Mouse (Mus musculus) heart, postnatal 36 days (tissue): ENCODE data around the gene Gm20388. TPM values are rescaled to one million over a fixed set of nuclear protein-coding genes. Genes with fewer than 3 reads are reported as not detected.

Source experiments
- DNase-seq, 2 experiments: peaks; one replicate each; pipeline ENCODE4 v3.0.0; 2021 to 2022
- intact Hi-C: fragments of 180-260 bp; cut with DNase I; formaldehyde crosslinking; loops from one replicate; pipeline ENCODE4 v1.15.1; 2025
- total RNA-seq, 2 experiments: library from RNA; stranded (reverse); gene quantifications; 2 replicates each; pipeline ENCODE4 v1.2.3; 2021

Gene Gm20388
- total RNA-seq, 2 experiments from 2014 or later, result 3.5 to 4.9 TPM

- intact Hi-C loops, result no loop called here
- no peak for DNase-seq
These were observed 1006.3 kb downstream of the Gm20388 start for GRCm38 (mm10) chr8:120916831-120917435.

- no peak for DNase-seq
- intact Hi-C loops, result no loop called here
These were observed 1009.9 kb downstream of the Gm20388 start for GRCm38 (mm10) chr8:120920527-120920926.

GRCm38 (mm10) chr8:120926201-120926600 is 1015.6 kb downstream of the Gm20388 start:
- DNase-seq, result no peak
- intact Hi-C loops, result no loop called here

GRCm38 (mm10) chr8:120928082-120928481 is 1017.4 kb downstream of the Gm20388 start:
- intact Hi-C loops, result no loop called here
- no peak for DNase-seq

GRCm38 (mm10) chr8:120934596-120934995 is 1024.0 kb downstream of the Gm20388 start:
- no peak for DNase-seq
- intact Hi-C loops, result no loop called here

GRCm38 (mm10) chr8:120936685-120937084 is 1026.0 kb downstream of the Gm20388 start:
- DNase-seq, result no peak
- intact Hi-C loops, result no loop called here

- DNase-seq, result no peak
- intact Hi-C loops, result no loop called here
These were observed 1026.8 kb downstream of the Gm20388 start for GRCm38 (mm10) chr8:120937474-120937873.

GRCm38 (mm10) chr8:120940287-120940686 is 1029.6 kb downstream of the Gm20388 start:
- intact Hi-C loops, result no loop called here

GRCm38 (mm10) chr8:120947240-120947639 is 1036.6 kb downstream of the Gm20388 start:
- no peak for DNase-seq
- intact Hi-C loops, result no loop called here

More at GRCm38 (mm10) chr8:120940287-120940686, 1029.6 kb downstream of the Gm20388 start:
- DNase-seq, result no peak

- no peak for DNase-seq
- intact Hi-C loops, result no loop called here
These were observed 1037.5 kb downstream of the Gm20388 start for GRCm38 (mm10) chr8:120948050-120948595.

GRCm38 (mm10) chr8:120948620-120949491 is 1038.2 kb downstream of the Gm20388 start:
- intact Hi-C loops, result no loop called here
- DNase-seq, result no peak

- DNase-seq, result no peak
- intact Hi-C loops, result no loop called here
These were observed 1040.1 kb downstream of the Gm20388 start for GRCm38 (mm10) chr8:120950674-120951218.

- DNase-seq, result no peak
- intact Hi-C loops, result no loop called here
These were observed 1048.8 kb downstream of the Gm20388 start for GRCm38 (mm10) chr8:120959470-120959891.

GRCm38 (mm10) chr8:120962606-120963380 is 1052.2 kb downstream of the Gm20388 start:
- DNase-seq, result no peak
- intact Hi-C loops, result no loop called here

- intact Hi-C loops, result loop anchor here (5.0 kb wide), 1 partner anchor 144 kb away; no protein-coding TSS in a partner anchor
- DNase-seq, result no peak
These were observed 1055.9 kb downstream of the Gm20388 start for GRCm38 (mm10) chr8:120966557-120966956.

- intact Hi-C loops, result loop anchor here (5.0 kb wide), 1 partner anchor 146 kb away; no protein-coding TSS in a partner anchor
- no peak for DNase-seq
These were observed 1057.7 kb downstream of the Gm20388 start for GRCm38 (mm10) chr8:120968308-120968707.

GRCm38 (mm10) chr8:120970346-120970745 is 1059.7 kb downstream of the Gm20388 start:
- DNase-seq, result peak; percentile 45 to 62
- intact Hi-C loops, result loop anchor here (2.0 to 5.0 kb wide), 2 partner anchors 57 to 122 kb away; no protein-coding TSS in a partner anchor

GRCm38 (mm10) chr8:120971691-120972469 is 1061.2 kb downstream of the Gm20388 start:
- intact Hi-C loops, result loop anchor here (2.0 to 5.0 kb wide), 3 partner anchors 55 to 121 kb away; no protein-coding TSS in a partner anchor
- DNase-seq, result peak; percentile 64

- intact Hi-C loops, result loop anchor here (2.0 to 5.0 kb wide), 2 partner anchors 54 to 110 kb away; no protein-coding TSS in a partner anchor
These were observed 1062.4 kb downstream of the Gm20388 start for GRCm38 (mm10) chr8:120973046-120973445.

More at GRCm38 (mm10) chr8:120973046-120973445, 1062.4 kb downstream of the Gm20388 start:
- DNase-seq, result no peak
